Mouse (Mus musculus) lung, postnatal 10 days (tissue): ENCODE data around the gene Faim2.

Experiments
- DNase-seq: peaks from one replicate; pipeline ENCODE4 v3.0.0; 2021

Faim2 gene

DNA sequence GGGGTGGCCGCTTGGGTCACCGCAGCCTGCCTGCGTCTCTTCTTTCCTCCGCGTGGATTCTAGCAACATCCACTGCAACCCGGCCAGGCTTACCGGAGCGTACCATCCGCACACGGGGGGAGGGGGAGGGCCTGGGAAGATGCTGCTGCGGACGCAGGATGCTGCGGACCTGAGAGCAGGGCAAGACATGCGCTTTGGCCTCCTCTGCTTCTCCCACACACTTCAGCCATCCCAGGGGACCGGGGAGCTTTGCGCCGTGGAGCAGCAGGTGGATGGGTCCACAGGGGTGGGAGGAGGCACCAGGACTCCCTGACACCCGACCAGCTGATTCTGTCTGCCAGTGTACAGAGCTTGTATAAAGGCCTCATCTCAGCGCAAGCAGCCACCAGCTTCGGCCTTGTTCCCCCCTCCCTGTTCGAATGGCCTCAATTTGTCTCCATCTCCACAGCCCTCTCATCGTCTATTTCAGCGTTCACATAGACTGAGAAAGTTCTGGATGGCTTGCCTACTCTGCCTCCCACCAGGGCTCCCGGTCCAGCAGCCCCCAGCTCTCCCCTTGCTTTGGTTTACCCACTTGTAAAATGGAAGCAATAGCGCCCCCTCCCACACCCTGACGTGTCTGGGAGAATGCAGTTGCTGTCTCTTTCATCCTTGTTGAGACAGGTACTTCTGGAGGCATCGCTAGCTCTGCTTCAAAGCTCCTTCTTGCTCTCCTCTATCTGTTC lies at the start of gene Faim2:
TSS of gene Faim2 (minus strand) at position 537 of the 725 bp plus-strand sequence.
- no peak for DNase-seq

DNA sequence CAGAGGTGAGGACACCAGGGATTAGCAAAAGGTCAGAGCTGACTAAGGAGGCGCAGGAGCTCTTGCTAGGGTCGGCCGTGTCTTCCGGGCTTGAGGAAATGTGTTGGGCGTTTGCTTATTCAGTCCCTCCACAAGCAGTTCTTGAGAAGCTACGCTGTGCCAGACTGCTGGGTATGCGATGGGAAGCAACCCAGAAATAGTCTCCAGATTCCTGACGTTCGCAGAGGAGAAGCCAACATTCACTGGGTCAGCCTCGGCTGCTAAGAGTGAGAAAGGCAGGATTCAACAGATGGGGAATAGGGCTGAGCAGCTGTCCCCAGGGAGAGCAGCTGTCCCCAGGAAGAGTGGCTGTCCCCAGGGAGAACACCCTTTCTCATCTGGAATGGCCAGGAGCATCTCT lies 41.2 kb upstream of the Faim2 start:
- peak; percentile 38 for DNase-seq

DNA sequence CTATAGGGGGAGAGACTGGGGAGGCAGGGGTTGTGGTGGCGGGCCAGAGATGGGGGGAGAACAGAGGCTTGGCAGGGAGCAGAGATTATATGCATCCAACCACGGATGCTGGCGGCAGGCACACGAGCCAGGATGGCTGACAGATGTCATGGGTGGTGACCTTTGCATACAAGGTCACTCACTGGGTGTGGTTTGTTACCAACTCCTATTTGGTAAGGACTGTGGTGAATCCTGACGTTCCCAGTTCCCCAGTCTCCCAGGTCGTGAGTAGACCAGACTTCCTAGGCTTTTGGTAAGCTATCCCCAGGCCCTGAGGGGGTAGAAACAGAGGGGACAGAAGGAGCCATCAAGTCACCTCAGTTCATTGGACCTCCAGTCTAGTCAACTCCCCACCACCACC lies 40.7 kb upstream of the Faim2 start:
- DNase-seq = no peak

DNA sequence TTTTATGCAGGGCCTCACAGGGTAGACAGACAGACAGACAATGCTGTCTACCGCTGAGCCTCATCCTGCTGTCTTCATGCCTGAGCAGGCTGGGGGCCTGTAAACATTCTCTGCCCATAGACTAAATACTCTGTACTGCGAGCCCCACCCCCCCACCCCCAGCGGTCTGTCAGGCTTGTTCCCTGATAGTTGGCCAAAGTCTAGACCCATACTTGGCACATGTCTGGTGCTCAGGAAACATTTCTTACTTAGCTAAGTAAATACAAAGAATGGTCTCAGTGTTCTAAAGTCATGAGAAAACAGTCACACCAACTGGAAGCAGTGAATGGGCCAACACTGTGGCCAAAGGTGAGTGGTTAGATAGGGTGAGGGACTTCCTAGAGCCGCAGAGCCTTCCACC lies 39.4 kb upstream of the Faim2 start:
- DNase-seq = no peak

DNA sequence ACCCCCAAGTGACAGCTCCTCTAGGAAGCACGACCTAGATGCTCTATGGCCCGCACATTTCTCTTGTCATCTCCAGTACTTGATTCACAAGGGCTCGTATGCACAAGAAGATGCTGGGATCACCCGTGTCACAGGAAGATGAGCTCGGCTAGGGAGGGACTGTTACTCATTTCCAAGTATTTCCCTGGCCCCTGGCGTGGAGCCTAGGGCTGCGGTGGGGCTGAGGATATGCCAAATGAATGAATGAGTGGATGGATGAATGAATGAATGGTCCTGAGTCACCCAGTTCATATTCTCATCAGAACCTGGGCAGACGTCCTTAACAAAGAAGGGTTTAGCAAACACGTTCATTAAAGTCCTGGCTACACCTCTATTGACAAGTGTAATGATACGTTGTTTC lies 32.3 kb upstream of the Faim2 start:
- DNase-seq = no peak

DNA sequence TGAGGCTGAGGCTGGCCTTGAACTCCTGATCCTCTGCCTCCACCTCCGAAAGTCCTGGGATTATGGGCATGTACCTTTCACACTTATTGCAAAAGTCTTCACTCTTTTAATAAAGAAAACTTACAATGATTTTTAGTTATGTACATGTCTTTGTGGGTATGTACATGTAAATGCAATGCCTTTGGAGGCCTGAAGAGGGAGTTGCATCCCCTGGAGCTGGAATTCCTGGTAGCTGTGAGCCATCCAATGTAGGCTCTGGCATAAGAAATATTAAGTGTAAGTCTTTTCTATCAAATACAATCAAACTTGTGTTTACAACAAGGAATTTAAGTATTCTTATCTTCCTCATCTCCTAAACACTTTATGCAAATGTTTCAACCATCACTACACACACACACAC lies 31.0 kb upstream of the Faim2 start:
- no peak for DNase-seq

DNA sequence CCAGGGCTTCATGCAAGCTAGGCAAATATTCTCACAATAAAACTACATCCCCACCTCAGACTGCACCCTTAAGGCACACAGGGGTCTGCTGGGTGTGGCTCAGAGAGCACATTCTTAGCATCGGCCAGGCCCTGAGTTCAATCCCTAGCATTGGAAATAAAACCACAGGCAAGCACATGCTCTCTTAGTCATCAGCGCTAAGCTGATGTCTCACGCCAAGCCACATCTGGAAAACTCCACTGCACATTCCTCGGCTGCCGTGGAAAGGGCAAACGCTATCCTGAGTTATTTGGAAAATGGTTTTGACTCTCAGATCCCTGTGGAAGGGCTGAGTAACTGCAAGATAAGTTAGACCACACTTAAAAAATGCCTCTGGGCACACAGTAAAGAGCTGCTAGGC lies 25.8 kb upstream of the Faim2 start:
- DNase-seq = no peak

DNA sequence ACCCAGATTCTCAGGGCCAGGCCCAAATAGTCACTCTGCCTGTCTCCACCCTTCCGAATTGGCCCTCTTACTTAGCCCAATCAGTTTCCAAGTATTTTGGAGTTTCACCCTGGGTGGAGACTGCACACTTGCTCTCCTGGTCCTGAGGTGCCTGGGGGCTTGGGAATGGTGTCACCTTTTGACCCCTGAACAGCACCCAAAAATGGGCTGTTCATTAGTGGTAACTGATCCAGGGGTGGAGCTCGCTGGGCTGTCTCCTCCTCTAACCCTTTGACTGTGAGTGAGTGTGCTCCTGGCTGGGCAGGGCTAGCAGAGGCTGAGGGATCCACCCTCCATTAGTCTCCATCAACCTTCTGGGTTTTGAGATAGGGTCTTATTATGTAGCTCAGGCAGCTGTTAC lies 21.9 kb upstream of the Faim2 start:
- no peak for DNase-seq

DNA sequence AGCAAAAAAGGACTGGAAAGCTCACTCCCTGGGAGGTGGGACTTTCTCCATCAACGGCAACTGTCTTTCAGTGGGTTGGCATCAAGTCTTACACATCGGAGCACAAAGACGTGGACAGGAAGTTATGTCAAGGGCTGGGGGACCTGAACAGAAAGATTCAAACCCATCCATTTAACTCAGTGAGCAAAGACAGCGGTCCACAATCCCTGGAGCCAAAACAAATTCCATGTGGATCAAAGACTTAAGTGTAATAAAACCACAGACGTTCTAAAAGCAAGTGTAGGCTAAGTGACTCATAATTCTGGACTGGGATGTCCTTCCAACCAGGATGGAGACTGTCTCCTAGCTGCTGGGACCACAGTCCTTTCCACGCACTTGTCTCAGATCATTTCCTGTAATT lies 19.8 kb upstream of the Faim2 start:
- no peak for DNase-seq

DNA sequence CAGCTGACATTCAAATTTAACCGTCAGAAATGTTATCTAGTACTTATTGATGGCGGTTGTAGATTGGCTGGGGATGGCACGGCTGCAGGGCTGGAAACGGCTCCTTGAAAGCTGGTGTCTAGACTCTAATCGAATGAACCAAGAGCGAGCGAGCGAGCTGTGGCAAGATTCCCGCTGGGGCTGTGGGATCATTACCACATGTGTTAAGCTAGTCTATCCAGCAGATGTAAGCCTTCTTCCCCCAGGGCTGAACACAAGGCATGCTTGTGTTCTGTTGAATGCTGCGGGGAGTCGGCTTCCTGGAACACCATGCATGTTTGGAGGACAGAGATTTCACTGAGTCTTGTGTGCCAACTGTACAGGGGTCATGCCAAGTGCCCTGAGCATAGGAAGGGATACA lies 18.6 kb upstream of the Faim2 start:
- DNase-seq = peak; percentile 26

DNA sequence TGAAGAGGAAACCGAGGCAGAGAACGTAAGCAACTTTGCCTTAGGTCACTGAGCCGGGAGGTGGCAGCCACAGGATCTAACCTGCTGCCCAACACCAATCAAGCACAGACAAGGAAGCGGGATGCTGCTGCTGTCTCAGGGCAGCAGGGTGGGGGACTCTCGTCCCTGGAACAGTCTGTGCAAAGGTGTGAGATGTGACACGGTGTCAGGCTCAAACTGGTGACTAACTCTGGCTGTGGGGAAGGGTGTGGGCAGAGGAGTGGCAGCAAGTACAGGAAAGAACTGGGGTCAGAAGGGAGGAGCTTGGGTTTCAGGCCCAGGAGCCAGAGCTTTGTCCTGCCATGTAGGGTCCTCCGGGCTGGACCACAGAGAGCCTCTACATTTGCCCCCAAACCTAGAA lies 16.1 kb upstream of the Faim2 start:
- DNase-seq = no peak

DNA sequence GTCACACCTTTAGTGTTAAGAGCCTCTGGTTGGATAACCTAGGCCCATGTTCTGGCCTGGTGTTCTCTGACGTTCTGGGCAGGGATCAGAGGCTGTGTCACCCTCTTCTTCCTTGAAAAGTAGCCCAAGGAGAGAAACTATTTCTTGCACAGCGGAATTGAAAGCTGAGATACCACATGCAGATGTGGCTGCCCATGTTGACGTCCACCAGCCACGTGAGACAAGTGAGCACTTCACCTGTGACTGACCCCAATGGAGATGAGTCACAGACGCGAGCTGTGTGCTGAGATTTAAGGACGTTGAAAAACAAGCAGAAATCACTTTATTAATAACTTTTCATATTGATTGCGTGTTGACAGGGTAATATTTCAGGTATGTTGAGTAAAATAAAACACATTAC lies 11.9 kb upstream of the Faim2 start:
- no peak for DNase-seq

DNA sequence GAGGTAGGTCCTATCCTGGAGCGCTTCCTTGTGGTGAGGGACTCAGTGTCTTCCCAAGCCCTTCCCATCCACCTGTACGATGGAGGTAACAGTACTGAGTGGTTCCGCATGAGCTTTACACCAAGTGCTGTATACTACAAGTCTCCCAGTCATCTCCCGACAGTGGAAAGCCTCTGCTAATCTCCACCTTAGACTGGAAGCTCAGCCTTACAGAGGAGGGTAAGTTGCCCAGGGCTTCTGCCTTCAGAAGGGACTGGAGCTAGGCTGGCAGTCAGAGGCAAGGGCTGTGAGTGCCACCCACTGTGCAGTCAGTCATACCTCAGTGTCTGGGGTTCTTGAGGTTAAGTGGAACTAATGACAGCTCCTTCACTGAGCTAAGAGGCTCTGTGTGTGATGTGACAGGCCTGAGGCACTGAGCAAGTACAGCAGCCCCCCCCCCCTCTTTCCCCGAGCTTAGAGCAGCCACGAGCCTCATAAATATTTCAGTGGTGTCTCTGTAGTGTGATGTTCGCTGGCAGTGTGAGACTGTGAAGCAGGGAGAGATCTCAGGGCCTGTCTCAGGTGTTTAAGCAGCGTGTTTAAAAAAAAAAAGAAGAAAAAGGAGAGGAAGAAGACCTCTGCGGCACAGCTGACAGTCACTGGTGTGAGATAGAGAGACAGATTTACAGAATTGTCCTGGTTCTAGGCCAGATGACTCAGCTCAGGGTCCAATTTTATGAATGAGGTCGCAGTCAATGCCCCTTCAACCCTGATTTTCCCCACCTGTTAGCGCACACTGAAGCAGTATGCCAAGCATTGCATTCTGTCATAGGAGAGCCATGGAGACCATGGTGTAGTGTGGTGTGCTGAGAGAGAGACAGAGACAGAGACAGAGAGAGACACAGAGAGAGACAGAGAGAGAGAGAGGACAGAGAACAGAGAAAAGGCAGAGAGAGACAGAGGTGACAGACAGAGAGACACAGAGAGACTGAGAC lies 9.2 kb upstream of the Faim2 start:
- no peak for DNase-seq

DNA sequence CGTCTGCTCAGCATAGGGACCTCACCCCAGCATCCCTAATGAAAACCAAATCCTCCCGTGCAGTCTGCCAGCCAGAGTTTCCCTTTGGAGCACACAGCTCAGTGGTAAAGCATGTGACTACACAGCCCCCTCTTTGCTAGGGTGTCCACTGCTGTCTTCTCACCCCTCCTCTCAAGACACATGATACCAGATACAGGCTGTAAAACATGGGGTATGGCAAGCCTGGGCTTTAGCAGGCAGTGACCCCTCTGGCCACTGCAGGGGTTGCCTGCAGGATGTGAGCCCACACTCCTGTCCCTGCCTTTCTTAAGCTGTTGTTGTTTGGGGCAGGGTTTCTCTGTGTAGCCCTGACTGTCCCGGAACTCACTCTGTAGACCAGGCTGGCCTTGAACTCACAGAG lies 4.1 kb upstream of the Faim2 start:
- DNase-seq = no peak

DNA sequence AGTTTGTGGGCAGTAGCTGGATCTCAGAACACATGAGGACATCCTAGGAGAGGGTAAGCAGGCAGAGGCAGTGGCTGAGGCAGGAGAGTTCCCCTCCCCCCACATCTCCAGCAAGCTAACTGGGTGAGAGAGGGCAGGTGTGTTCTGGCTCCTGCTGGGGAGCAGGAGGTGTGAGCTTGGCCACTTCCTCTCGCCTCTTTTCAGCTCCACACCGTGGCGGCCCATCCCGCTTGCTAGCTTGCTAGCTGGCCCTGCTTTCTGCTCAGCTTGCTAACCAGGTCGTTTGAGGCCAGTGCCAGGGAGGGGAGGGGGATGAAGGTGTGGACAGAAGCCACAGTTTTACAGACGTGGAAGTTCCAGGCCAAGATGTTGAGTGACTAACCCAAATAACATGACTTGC lies 3.2 kb upstream of the Faim2 start:
- DNase-seq = no peak

DNA sequence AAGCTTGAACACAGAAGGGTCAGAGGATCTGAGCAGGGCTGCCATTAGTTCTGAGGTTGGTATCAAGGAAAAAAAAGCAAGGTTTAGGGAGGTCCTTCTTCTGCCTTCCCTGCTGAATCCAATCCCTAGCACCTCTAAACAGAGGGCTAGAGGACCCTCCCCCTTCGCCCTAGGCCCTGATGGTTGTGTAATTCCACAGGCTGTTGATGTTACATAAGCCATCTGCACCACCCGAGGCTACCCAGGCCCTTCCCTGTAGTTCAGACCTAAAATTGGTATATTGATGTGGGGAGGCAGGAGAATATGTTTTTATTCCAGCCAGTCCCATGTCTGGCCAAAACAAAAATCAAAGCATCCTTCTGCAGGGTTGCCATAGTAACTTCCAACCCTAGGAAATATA lies 1.3 kb downstream of the Faim2 start:
- peak; percentile 75 for DNase-seq

DNA sequence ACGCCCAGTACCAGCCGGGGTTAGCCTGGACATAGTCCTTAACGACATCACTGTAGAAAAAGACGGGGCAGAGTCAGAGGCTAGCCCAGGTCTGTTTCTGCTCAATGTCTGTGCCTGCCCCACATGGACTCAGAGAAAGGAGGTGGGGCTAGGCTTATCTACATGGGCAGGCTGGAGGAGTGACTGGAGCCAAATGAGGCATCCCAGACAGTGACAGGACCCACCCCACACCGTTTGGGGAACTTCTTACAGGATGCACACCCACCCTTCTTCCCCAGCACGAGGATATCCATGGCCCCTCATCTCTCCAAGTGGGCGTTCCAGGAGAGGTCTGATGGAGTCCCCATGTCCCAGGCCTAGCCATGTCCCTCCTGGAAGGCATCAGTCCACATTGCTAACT lies 7.7 kb downstream of the Faim2 start:
- DNase-seq = no peak

DNA sequence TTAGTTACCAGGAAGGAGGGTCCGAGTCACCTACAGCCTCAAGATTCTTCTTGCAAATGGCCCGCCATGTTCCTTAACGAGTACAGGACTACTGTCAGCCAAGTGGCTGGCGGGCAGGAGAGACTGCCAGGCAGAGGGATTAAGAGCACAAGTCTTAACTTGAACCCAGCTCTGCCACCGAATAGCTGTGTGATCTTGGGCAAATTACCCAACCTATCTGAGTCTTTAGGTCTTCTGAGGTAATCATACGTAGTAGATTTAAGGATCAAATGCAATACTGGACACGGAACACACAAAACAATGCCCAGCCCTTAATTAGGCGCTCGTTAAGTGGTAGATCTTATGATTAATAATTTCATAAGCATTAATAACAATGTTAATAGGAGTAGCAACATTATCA lies 8.3 kb downstream of the Faim2 start:
- no peak for DNase-seq

DNA sequence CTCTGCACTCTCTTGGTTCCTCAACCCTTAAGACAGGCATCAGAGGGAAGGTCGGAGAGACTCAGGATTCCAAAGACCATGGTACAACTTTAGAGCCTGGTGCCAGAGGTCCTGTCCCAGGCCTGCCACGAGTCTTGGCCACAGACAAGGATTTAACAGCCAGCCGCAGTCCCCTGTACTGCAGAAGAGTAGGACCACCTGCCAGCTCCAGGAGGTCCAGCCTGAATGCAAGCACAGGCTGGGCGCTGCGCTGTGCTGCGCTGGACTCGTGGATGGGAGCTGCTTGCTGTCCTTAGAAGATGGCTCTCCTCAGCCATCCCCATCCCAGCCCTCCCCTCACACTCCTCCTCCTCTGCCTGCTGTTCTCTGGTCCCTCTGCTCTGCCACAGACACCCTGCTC lies 10.2 kb downstream of the Faim2 start:
- DNase-seq = no peak

DNA sequence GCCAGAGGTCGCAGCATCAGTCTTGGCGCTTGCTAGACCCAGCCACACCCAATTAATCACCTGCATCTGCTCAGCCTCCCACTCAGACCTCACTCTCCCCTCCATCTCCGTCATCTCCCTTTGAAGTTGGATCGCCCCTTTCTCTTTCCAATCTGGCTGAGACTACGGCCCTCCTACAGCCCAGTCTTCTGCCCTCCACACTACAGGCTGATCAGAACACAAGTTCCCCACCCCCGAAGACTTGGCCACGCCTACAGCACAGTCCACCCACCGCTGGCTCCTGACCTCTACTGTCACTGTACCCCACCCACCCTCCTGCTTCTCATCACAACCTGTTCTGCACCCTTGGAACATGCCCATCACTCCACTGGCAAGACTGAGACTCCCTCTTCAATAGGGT lies 11.2 kb downstream of the Faim2 start:
- no peak for DNase-seq

DNA sequence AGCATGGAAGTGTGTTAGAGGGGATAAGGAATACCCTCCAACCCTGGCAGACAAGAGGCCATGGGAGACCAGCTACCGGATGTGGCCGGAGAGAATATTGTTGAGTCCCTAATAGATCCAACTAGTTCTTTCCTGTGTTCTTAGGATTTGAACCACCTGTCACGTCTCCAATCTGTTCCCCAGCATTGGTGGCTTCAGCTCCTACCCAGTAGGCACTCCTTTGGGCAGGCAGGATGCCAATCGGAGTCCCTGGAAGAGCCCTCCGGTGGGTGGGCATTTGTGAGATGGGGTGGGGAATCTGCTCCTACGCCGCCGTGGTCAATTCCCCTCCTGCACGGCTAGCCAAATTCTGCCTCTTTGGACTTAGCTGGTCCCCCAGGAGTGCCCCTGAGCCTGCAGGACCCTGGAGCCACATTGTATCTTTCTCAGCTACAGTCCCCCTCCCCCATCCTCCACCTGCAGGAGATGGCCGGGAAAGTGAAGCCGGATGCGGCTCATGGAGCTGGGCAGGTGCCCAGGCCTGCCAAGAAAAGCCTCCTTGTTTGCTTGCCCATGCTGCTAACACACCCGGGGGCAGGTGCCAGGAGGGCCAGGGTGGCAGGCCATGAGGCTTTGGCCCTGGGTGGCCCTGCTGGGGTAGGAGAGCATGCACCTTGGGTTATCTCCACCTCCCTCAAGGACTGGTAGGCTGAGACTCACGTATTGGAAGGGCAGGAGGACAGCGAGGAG lies 16.0 kb downstream of the Faim2 start:
- DNase-seq = no peak

DNA sequence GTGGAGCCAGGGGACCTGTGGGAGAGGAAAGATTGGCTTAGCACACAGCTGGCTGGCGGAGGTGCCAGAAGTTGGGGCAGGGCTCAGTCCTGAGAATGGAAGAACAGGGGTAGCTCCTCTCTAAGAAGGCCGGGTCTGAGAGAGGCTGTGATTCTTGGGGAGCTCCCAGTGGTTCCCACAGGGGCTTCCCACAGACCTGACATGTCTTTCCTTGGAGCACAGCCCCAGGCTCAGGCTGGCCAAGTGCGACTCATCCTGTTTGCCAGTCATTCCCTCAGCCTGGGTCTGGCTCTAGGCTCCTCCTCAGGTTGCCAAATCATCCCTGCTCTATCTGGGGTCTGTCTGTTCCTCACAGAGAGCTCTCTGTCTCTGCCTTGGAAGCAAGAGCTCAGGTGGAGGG lies 17.3 kb downstream of the Faim2 start:
- no peak for DNase-seq

DNA sequence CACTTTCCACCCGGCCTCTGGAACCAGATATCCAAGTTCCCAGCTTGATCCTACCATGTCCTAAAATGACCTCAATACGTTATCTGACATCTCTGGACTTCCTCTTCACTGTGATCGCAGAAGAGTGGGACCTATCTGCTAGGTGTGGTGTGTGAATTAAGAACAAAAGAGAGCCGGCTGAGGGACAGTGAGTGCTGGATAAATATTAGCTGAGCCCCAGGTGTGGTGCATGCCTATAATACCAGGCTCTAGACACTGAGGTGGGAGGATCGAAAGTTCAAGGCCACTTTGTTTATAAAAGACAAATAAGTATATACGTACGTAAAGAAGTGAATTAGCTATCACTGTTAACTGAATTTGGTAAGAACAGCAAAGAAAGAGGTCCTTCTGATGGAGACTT lies 18.1 kb downstream of the Faim2 start:
- DNase-seq = no peak
